Mouse (Mus musculus) midbrain, embryonic 12.5 days (tissue): ENCODE measurements at regions not wholly inside any gene's neighbourhood (a gene's known extent, or its start where the extent isn't known, plus 50 kb on each side); places are given as distances from the start of the nearest gene placed in this dataset.

Source experiments
- ATAC-seq: fragments of 200-750 bp; cut with Nextera tagmentation; 2 replicates; pipeline ENCODE4 v1.8.0; 2017; ENCODE audit warnings: low read depth, moderate TSS enrichment, moderate library complexity; ENCODE audit not compliant: low FRiP score
- H3K27ac ChIP-seq: fragments of 300-500 bp; sonication (generic); replicated peaks from 2 replicates; pipeline ENCODE4 v1.5.1; 2016; ENCODE audit warnings: mild to moderate bottlenecking
- H3K27me3 ChIP-seq: fragments of 300-500 bp; sonication (generic); 2 replicates; pipeline ENCODE4 v1.6.1; 2016; ENCODE audit warnings: mild to moderate bottlenecking
- H3K36me3 ChIP-seq: fragments of 300-500 bp; sonication (generic); 2 replicates; pipeline ENCODE4 v1.6.1; 2016
- H3K4me1 ChIP-seq: fragments of 300-500 bp; sonication (generic); 2 replicates; pipeline ENCODE4 v1.6.1; 2016
- H3K4me2 ChIP-seq: fragments of 300-500 bp; sonication (generic); replicated peaks from 2 replicates; pipeline ENCODE4 v1.6.1; 2016; ENCODE audit warnings: mild to moderate bottlenecking, moderate library complexity
- H3K4me3 ChIP-seq: fragments of 300-500 bp; sonication (generic); 2 replicates; pipeline ENCODE4 v1.5.1; 2016; ENCODE audit warnings: mild to moderate bottlenecking
- H3K9ac ChIP-seq: fragments of 300-500 bp; sonication (generic); replicated peaks from 2 replicates; pipeline ENCODE4 v1.6.1; 2016; ENCODE audit warnings: mild to moderate bottlenecking, moderate library complexity
- H3K9me3 ChIP-seq: fragments of 300-500 bp; sonication (generic); 2 replicates; pipeline ENCODE4 v1.6.1; 2016; ENCODE audit warnings: mild to moderate bottlenecking
- WGBS: fragments of 180-500 bp; shearing (Covaris S2); methylation state at CpG from one replicate; pipeline ENCODE4 v1.1.7; 2016; 5-methylcytosine and 5-hydroxymethylcytosine counted together

GRCm38 (mm10) chr1:105114835-105115234, 241.7 kb downstream of the Rnf152 start:
- Histone ChIP-seq H3K4me2 (no peak overlapping the region), H3K27ac (no peak overlapping the region), H3K36me3 (no peaks in the 10 kb centered on the region), H3K4me1 (0 out of 2 replicates have a peak, but pooled peaks cover 5% of the 10 kb centered on the region), H3K9me3 (no peaks in the 10 kb centered on the region), H3K4me3 (no peak overlapping the region), H3K27me3 (no peaks in the 10 kb centered on the region), H3K9ac (no peak overlapping the region)
- no peak for ATAC-seq
- WGBS: 90% methylated on average over 3 of the region's 3 CpGs

- H3K9ac ChIP-seq: no peak overlapping the region
- H3K27me3 ChIP-seq: no peaks in the 10 kb centered on the region
- H3K4me2 ChIP-seq: no peak overlapping the region
- ATAC-seq: no peak
- H3K27ac ChIP-seq: no peak overlapping the region
- no peaks in the 10 kb centered on the region for H3K9me3 ChIP-seq
- H3K4me1 ChIP-seq: 0 out of 2 replicates have a peak, but pooled peaks cover 5% of the 10 kb centered on the region
- H3K36me3 ChIP-seq: no peaks in the 10 kb centered on the region
- WGBS: 88% methylated on average over 1 of the region's 1 CpGs
- no peak overlapping the region for H3K4me3 ChIP-seq
Measured at GRCm38 (mm10) chr1:105112762-105113525, 243.6 kb downstream of the Rnf152 start.

- Histone ChIP-seq H3K4me1 (0 out of 2 replicates have a peak, but pooled peaks cover 5% of the 10 kb centered on the region), H3K9me3 (no peaks in the 10 kb centered on the region), H3K27ac (no peak overlapping the region), H3K9ac (no peak overlapping the region), H3K36me3 (no peaks in the 10 kb centered on the region), H3K27me3 (no peaks in the 10 kb centered on the region), H3K4me3 (no peak overlapping the region), H3K4me2 (no peak overlapping the region)
- ATAC-seq: peak; percentile 71; the same call in 1 of the 2 replicates
- WGBS: 47% methylated on average over 4 of the region's 4 CpGs
Measured at GRCm38 (mm10) chr1:105111236-105111635, 245.3 kb downstream of the Rnf152 start.

- 92% methylated on average over 1 of the region's 1 CpGs for WGBS
- Histone ChIP-seq H3K27me3 (no peaks in the 10 kb centered on the region), H3K4me1 (0 out of 2 replicates have a peak, but pooled peaks cover 5% of the 10 kb centered on the region), H3K36me3 (no peaks in the 10 kb centered on the region), H3K9me3 (no peaks in the 10 kb centered on the region), H3K27ac (no peak overlapping the region), H3K9ac (no peak overlapping the region), H3K4me2 (no peak overlapping the region), H3K4me3 (no peak overlapping the region)
- ATAC-seq: no peak
Measured at GRCm38 (mm10) chr1:105110581-105111210, 245.8 kb downstream of the Rnf152 start.

GRCm38 (mm10) chr1:105107836-105108235, 248.7 kb downstream of the Rnf152 start:
- no peak for ATAC-seq
- Histone ChIP-seq H3K4me1 (0 out of 2 replicates have a peak, but pooled peaks cover 5% of the 10 kb centered on the region), H3K9ac (no peak overlapping the region), H3K27me3 (no peaks in the 10 kb centered on the region), H3K4me2 (no peak overlapping the region), H3K4me3 (no peak overlapping the region), H3K36me3 (no peaks in the 10 kb centered on the region), H3K9me3 (no peaks in the 10 kb centered on the region), H3K27ac (no peak overlapping the region)
- 85% methylated on average over 4 of the region's 4 CpGs for WGBS

- no peaks in the 10 kb centered on the region for H3K9me3 ChIP-seq
- H3K9ac ChIP-seq: no peak overlapping the region
- H3K4me3 ChIP-seq: no peak overlapping the region
- no peak overlapping the region for H3K27ac ChIP-seq
- H3K4me2 ChIP-seq: no peak overlapping the region
- no peak for ATAC-seq
- WGBS: 95% methylated on average over 1 of the region's 1 CpGs
- 0 out of 2 replicates have a peak, but pooled peaks cover 5% of the 10 kb centered on the region for H3K4me1 ChIP-seq
- H3K27me3 ChIP-seq: no peaks in the 10 kb centered on the region
- H3K36me3 ChIP-seq: no peaks in the 10 kb centered on the region
Measured at GRCm38 (mm10) chr1:105107257-105107656, 249.3 kb downstream of the Rnf152 start.

- H3K27ac ChIP-seq: no peak overlapping the region
- no peak for ATAC-seq
Measured at GRCm38 (mm10) chr1:105105211-105105610, 251.3 kb downstream of the Rnf152 start.

GRCm38 (mm10) chr1:105095091-105095490, 261.4 kb downstream of the Rnf152 start:
- H3K9ac ChIP-seq: no peak overlapping the region
- no peaks in the 10 kb centered on the region for H3K4me1 ChIP-seq
- no peaks in the 10 kb centered on the region for H3K27me3 ChIP-seq
- H3K4me2 ChIP-seq: no peak overlapping the region
- H3K36me3 ChIP-seq: no peaks in the 10 kb centered on the region
- no peak overlapping the region for H3K27ac ChIP-seq
- WGBS: 47% methylated on average over 2 of the region's 2 CpGs
- H3K4me3 ChIP-seq: no peak overlapping the region
- no peaks in the 10 kb centered on the region for H3K9me3 ChIP-seq
- ATAC-seq: no peak

More at GRCm38 (mm10) chr1:105105211-105105610, 251.3 kb downstream of the Rnf152 start:
- Histone ChIP-seq H3K9me3 (no peaks in the 10 kb centered on the region), H3K4me2 (no peak overlapping the region), H3K4me3 (no peak overlapping the region), H3K4me1 (no peaks in the 10 kb centered on the region), H3K27me3 (no peaks in the 10 kb centered on the region), H3K9ac (no peak overlapping the region), H3K36me3 (no peaks in the 10 kb centered on the region)

GRCm38 (mm10) chr1:105094500-105094899, 262.0 kb downstream of the Rnf152 start:
- Histone ChIP-seq H3K27ac (no peak overlapping the region), H3K36me3 (no peaks in the 10 kb centered on the region), H3K27me3 (no peaks in the 10 kb centered on the region), H3K4me3 (no peak overlapping the region), H3K9me3 (no peaks in the 10 kb centered on the region), H3K4me1 (no peaks in the 10 kb centered on the region), H3K9ac (no peak overlapping the region), H3K4me2 (no peak overlapping the region)
- WGBS: 80% methylated on average over 3 of the region's 3 CpGs
- no peak for ATAC-seq

GRCm38 (mm10) chr1:105093875-105094274, 262.6 kb downstream of the Rnf152 start:
- Histone ChIP-seq H3K4me2 (no peak overlapping the region), H3K4me1 (no peaks in the 10 kb centered on the region), H3K36me3 (no peaks in the 10 kb centered on the region), H3K9ac (no peak overlapping the region), H3K27ac (no peak overlapping the region), H3K4me3 (no peak overlapping the region), H3K9me3 (no peaks in the 10 kb centered on the region), H3K27me3 (no peaks in the 10 kb centered on the region)
- no peak for ATAC-seq
- 90% methylated on average over 3 of the region's 3 CpGs for WGBS

GRCm38 (mm10) chr1:105093012-105093411, 263.5 kb downstream of the Rnf152 start:
- WGBS: 69% methylated on average over 1 of the region's 1 CpGs
- no peaks in the 10 kb centered on the region for H3K27me3 ChIP-seq

GRCm38 (mm10) chr1:105092309-105092904, 264.1 kb downstream of the Rnf152 start:
- WGBS: 8% methylated on average over 6 of the region's 6 CpGs
- no peaks in the 10 kb centered on the region for H3K27me3 ChIP-seq
- no peak overlapping the region for H3K4me2 ChIP-seq
- H3K27ac ChIP-seq: no peak overlapping the region
- no peak overlapping the region for H3K4me3 ChIP-seq
- H3K36me3 ChIP-seq: no peaks in the 10 kb centered on the region
- no peak overlapping the region for H3K9ac ChIP-seq
- ATAC-seq: peak; percentile 78
- no peaks in the 10 kb centered on the region for H3K4me1 ChIP-seq
- H3K9me3 ChIP-seq: no peaks in the 10 kb centered on the region

More at GRCm38 (mm10) chr1:105093012-105093411, 263.5 kb downstream of the Rnf152 start:
- no peak overlapping the region for H3K27ac ChIP-seq
- no peaks in the 10 kb centered on the region for H3K36me3 ChIP-seq
- no peaks in the 10 kb centered on the region for H3K9me3 ChIP-seq
- no peaks in the 10 kb centered on the region for H3K4me1 ChIP-seq
- H3K4me2 ChIP-seq: no peak overlapping the region
- H3K9ac ChIP-seq: no peak overlapping the region
- ATAC-seq: no peak
- no peak overlapping the region for H3K4me3 ChIP-seq
